Mouse (Mus musculus): ENCODE measurements around the gene Asphd2. TPM values are rescaled to one million over a fixed set of nuclear protein-coding genes. Genes with fewer than 3 reads are reported as not detected.

Gene Asphd2
- polyA plus RNA-seq, 1 experiment from 2014 or later: 3.0 TPM

DNA sequence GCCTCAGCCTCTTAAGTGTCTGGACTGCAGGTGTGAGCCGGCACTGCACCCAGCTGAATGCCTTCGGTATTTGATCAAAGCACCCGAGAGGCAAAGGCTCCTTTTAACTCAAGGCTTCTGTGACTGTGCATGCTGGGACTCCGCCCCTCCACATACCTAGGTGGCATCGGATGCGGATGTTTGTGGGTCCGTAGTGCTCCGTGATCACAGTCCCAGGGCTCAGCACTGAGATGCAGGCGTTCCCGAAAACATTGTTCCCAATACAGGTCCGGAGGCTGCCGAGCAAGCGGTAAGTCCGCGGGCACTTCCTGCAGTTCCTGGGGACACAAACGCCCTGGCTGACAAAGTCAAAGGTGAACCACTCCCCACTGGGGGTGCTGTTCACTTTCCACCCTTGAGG, 3.7 kb downstream of the Asphd2 start:
- no peak for ATAC-seq (ENCODE audit: insufficient number of reproducible peaks, low FRiP score)
- WGBS: 32% methylated on average over 16 of the region's 16 CpGs
- peaks cover 82% of the 10 kb centered on the region for H3K27me3 ChIP-seq (replicated peaks)

DNA sequence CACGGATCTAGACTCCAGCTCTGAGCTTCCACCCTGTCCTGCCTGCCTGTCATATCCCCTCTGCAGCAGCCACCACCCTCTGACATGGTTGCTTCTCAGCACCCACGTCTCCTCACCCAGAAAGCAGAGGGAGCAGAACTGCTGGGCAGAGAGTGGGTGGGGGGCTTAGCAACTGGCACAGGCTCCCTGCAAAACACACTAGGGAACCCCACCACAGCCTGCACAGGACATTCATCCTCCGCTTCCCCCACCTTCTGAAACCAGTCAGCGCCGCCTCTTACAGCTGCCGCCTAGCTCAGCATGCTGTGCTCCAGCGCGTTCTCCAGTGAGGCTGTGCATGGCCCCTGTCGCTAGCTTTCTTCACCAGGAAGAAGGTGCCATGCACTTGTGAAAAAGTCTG, 5.3 kb downstream of the Asphd2 start:
- Histone ChIP-seq H3K27ac (ENCODE audit: poor library complexity, severe bottlenecking) (no peak overlapping the region), H3K4me1 (replicated peaks) (0 out of 2 replicates have a peak, but pooled peaks cover 4% of the 10 kb centered on the region), H3K4me3 (no peak overlapping the region), H3K9ac (no peak overlapping the region), H3K9me3 (replicated peaks) (no peaks in the 10 kb centered on the region), H3K4me2 (no peak overlapping the region), H3K36me3 (no peaks in the 10 kb centered on the region), H3K27me3 (replicated peaks) (peaks cover 66% of the 10 kb centered on the region)
- ATAC-seq (ENCODE audit: insufficient number of reproducible peaks, low FRiP score): no peak
- 72% methylated on average over 9 of the region's 9 CpGs for WGBS

More for the DNA sequence above, 3.7 kb downstream of the Asphd2 start:
- no peak overlapping the region for H3K4me3 ChIP-seq
- no peaks in the 10 kb centered on the region for H3K36me3 ChIP-seq
- H3K9me3 ChIP-seq (replicated peaks): no peaks in the 10 kb centered on the region
- 0 out of 2 replicates have a peak, but pooled peaks cover 6% of the 10 kb centered on the region for H3K4me1 ChIP-seq (replicated peaks)
- no peak overlapping the region for H3K4me2 ChIP-seq
- no peak overlapping the region for H3K9ac ChIP-seq
- H3K27ac ChIP-seq (ENCODE audit: poor library complexity, severe bottlenecking): no peak overlapping the region

DNA sequence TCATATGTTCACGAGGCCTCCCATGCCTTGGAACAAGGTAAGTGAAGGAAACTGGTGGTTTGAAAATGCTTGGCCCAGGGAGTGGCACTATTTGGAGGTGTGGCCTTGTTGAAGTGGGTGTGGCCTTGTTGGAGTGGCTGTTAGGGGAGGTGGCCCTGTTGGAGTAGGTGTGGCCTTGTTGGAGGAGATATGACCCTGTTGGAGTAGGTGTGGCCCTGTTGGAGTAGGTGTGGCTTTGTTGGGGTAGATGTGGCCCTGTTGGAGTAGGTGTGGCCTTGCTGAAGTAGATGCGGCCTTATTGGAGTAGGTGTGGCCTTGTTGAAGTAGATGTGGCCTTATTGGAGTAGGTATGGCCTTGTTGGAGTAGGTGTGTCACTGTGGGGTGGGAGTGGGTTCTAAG, 8.7 kb downstream of the Asphd2 start:
- Histone ChIP-seq H3K27me3 (replicated peaks) (peaks cover 47% of the 10 kb centered on the region), H3K27ac (ENCODE audit: poor library complexity, severe bottlenecking) (no peak overlapping the region), H3K4me2 (no peak overlapping the region), H3K9me3 (replicated peaks) (no peaks in the 10 kb centered on the region), H3K9ac (no peak overlapping the region), H3K4me1 (replicated peaks) (peaks cover 5% of the 10 kb centered on the region; the same call in 1 of the 2 replicates), H3K4me3 (no peak overlapping the region), H3K36me3 (no peaks in the 10 kb centered on the region)
- peak; percentile 56; the same call in 1 of the 2 replicates for ATAC-seq (ENCODE audit: insufficient number of reproducible peaks, low FRiP score)
- 56% methylated on average over 2 of the region's 2 CpGs for WGBS

- Histone ChIP-seq H3K4me3 (no peak overlapping the region), H3K36me3 (no peaks in the 10 kb centered on the region), H3K9ac (no peak overlapping the region), H3K4me2 (no peak overlapping the region), H3K9me3 (replicated peaks) (no peaks in the 10 kb centered on the region), H3K27me3 (replicated peaks) (peaks cover 39% of the 10 kb centered on the region), H3K27ac (ENCODE audit: poor library complexity, severe bottlenecking) (no peak overlapping the region), H3K4me1 (replicated peaks) (peaks cover 5% of the 10 kb centered on the region; the same call in 1 of the 2 replicates)
- ATAC-seq (ENCODE audit: insufficient number of reproducible peaks, low FRiP score): no peak
- WGBS: 87% methylated on average over 13 of the region's 13 CpGs
Measured at GRCm38 (mm10) chr5:112384805-112385472, 9.7 kb downstream of the Asphd2 start.

- Histone ChIP-seq H3K9me3 (replicated peaks) (no peaks in the 10 kb centered on the region), H3K27me3 (replicated peaks) (peaks cover 22% of the 10 kb centered on the region; the same call in 1 of the 2 replicates), H3K27ac (ENCODE audit: poor library complexity, severe bottlenecking) (no peak overlapping the region), H3K9ac (no peak overlapping the region), H3K4me3 (no peak overlapping the region), H3K4me1 (replicated peaks) (peaks cover 5% of the 10 kb centered on the region; the same call in 1 of the 2 replicates), H3K36me3 (peaks cover 13% of the 10 kb centered on the region), H3K4me2 (no peak overlapping the region)
- ATAC-seq (ENCODE audit: insufficient number of reproducible peaks, low FRiP score): no peak
- WGBS: 64% methylated on average over 17 of the region's 17 CpGs
Measured at GRCm38 (mm10) chr5:112382641-112383330, 11.9 kb downstream of the Asphd2 start.

DNA sequence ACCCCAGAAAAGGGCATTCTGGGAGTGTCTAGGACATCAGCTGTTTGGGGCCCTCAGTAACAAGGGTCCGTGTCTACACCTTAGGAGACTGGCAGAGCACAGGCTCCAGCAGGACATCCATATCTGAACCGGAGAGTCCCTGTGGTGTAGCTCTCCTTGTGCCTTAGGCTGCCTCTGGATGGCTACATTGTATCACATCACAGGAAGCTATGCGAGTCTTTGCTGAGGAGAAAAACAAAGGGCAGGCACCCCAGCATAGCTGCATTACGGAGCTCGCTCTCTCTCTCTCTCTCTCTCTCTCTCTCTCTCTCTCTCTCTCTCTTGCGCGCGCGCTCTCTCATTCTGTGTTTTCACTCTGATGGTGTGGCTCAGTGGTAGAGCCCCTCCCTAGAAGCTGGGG, 12.6 kb downstream of the Asphd2 start:
- WGBS: 79% methylated on average over 9 of the region's 9 CpGs
- Histone ChIP-seq H3K9ac (no peak overlapping the region), H3K27ac (ENCODE audit: poor library complexity, severe bottlenecking) (no peak overlapping the region), H3K4me1 (replicated peaks) (peaks cover 5% of the 10 kb centered on the region; the same call in 1 of the 2 replicates), H3K4me3 (no peak overlapping the region), H3K4me2 (no peak overlapping the region), H3K9me3 (replicated peaks) (no peaks in the 10 kb centered on the region), H3K36me3 (peaks cover 13% of the 10 kb centered on the region), H3K27me3 (replicated peaks) (peaks cover 16% of the 10 kb centered on the region; the same call in 1 of the 2 replicates)
- ATAC-seq (ENCODE audit: insufficient number of reproducible peaks, low FRiP score): no peak

DNA sequence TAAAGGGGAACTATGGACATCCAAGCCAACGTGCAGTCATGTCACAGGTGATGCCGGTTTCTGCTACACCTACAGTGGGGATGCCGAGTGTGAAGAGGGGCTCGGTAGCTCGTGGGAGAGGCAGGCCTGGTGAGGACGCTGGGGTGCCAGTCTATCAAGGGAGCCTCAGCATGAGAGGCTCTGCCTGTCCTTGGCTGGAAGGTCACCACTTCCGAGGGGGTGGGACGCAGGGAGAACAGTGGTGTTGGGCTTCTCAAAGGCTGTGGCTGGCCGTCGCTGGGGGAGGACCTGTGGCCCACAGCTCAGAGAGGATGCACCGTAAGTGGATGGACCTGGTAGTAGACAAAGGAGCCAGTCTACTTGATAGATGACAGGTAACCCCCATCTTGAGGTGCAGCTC, 13.5 kb downstream of the Asphd2 start:
- Histone ChIP-seq H3K4me2 (no peak overlapping the region), H3K27ac (ENCODE audit: poor library complexity, severe bottlenecking) (no peak overlapping the region), H3K4me3 (no peak overlapping the region), H3K27me3 (replicated peaks) (peaks cover 14% of the 10 kb centered on the region; the same call in 1 of the 2 replicates), H3K36me3 (peaks cover 15% of the 10 kb centered on the region), H3K4me1 (replicated peaks) (peaks cover 5% of the 10 kb centered on the region; the same call in 1 of the 2 replicates), H3K9ac (no peak overlapping the region), H3K9me3 (replicated peaks) (no peaks in the 10 kb centered on the region)
- WGBS: 62% methylated on average over 11 of the region's 11 CpGs
- no peak for ATAC-seq (ENCODE audit: insufficient number of reproducible peaks, low FRiP score)

DNA sequence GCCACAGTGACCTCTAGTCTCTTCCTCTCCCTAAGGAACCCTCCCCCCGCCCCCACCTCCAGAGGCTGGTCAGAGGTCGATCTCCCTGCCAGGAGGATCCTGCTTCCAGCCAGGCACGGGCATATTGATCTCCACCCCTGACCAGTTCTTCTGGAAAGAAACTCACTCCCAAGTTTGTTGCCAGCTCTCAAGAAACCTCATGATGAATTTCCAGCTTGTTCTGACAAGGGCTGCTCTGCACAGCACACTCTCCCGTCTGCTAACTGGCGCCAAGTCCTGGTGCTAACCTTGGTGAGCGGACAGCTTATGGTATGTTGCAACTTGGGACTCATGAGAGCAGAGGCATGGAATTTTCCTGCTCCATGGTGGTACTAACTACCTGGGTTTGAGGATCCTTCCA, 15.9 kb downstream of the Asphd2 start:
- Histone ChIP-seq H3K9ac (no peak overlapping the region), H3K4me2 (no peak overlapping the region), H3K27me3 (replicated peaks) (0 out of 2 replicates have a peak, but pooled peaks cover 8% of the 10 kb centered on the region), H3K9me3 (replicated peaks) (no peaks in the 10 kb centered on the region), H3K27ac (ENCODE audit: poor library complexity, severe bottlenecking) (no peak overlapping the region), H3K36me3 (peaks cover 38% of the 10 kb centered on the region), H3K4me1 (replicated peaks) (peaks cover 5% of the 10 kb centered on the region; the same call in 1 of the 2 replicates), H3K4me3 (no peak overlapping the region)
- 80% methylated on average over 6 of the region's 6 CpGs for WGBS
- ATAC-seq (ENCODE audit: insufficient number of reproducible peaks, low FRiP score): no peak

DNA sequence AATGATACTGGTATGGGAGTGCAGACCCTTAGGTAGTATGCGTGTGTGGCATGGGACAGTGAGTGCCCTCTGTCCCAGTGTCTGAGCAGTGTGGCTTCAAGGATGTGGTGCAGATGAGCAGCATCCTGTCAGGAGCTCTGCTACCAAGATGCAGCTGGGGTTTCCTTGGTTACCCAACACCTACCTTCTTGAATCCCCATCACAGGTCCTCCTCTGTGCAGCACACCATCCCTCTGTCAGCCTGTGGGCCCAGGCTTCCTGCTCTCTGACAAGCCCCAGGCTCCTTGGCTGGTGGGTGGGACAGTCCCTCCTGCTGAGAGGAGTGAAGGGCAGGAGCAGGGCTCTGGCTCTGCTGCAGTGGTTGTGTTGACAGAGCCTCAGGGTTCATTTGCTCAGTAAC, 17.3 kb downstream of the Asphd2 start:
- no peak for ATAC-seq (ENCODE audit: insufficient number of reproducible peaks, low FRiP score)
- Histone ChIP-seq H3K4me1 (replicated peaks) (peaks cover 5% of the 10 kb centered on the region; the same call in 1 of the 2 replicates), H3K27ac (ENCODE audit: poor library complexity, severe bottlenecking) (no peak overlapping the region), H3K9me3 (replicated peaks) (no peaks in the 10 kb centered on the region), H3K36me3 (peaks cover 48% of the 10 kb centered on the region), H3K9ac (no peak overlapping the region), H3K4me2 (no peak overlapping the region), H3K27me3 (replicated peaks) (0 out of 2 replicates have a peak, but pooled peaks cover 7% of the 10 kb centered on the region), H3K4me3 (no peak overlapping the region)
- 83% methylated on average over 1 of the region's 1 CpGs for WGBS

DNA sequence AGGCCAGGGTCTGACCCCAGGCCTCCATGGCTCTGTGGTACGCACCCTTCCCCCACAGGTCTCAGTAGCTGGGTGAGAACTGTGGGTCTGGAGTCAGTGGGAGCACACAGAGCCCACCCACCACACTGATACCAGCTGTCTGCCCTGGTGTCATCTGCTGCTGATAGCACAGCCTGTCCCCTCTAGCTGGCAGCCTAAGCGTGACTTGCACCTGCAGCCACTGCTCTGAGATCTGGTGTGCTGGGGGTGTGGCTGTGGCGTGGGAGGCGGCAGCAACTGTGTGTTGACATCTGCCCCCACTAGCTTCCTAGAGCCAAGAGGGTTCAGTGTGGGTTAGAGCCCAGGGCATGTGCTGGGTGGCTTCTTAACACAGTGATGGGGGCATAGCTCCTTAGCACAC, 18.6 kb downstream of the Asphd2 start:
- no peak overlapping the region for H3K4me2 ChIP-seq
- no peaks in the 10 kb centered on the region for H3K27me3 ChIP-seq (replicated peaks)
- H3K4me1 ChIP-seq (replicated peaks): peaks cover under 1% of the 10 kb centered on the region; the same call in 1 of the 2 replicates
- no peak overlapping the region for H3K9ac ChIP-seq
- no peak overlapping the region for H3K4me3 ChIP-seq
- peak; percentile 12; the same call in 1 of the 2 replicates for ATAC-seq (ENCODE audit: insufficient number of reproducible peaks, low FRiP score)
- H3K36me3 ChIP-seq: peaks cover 59% of the 10 kb centered on the region
- H3K27ac ChIP-seq (ENCODE audit: poor library complexity, severe bottlenecking): no peak overlapping the region
- no peaks in the 10 kb centered on the region for H3K9me3 ChIP-seq (replicated peaks)
- 82% methylated on average over 4 of the region's 4 CpGs for WGBS

- peaks cover 4% of the 10 kb centered on the region; the same call in 1 of the 2 replicates for H3K27me3 ChIP-seq (replicated peaks)
- no peaks in the 10 kb centered on the region for H3K4me1 ChIP-seq (replicated peaks)
- H3K27ac ChIP-seq (ENCODE audit: poor library complexity, severe bottlenecking): no peak overlapping the region
- H3K36me3 ChIP-seq: peaks cover 82% of the 10 kb centered on the region
- ATAC-seq (ENCODE audit: insufficient number of reproducible peaks, low FRiP score): no peak
- H3K4me3 ChIP-seq: no peak overlapping the region
- no peak overlapping the region for H3K4me2 ChIP-seq
- H3K9me3 ChIP-seq (replicated peaks): no peaks in the 10 kb centered on the region
- WGBS: 74% methylated on average over 7 of the region's 7 CpGs
- no peak overlapping the region for H3K9ac ChIP-seq
Measured at GRCm38 (mm10) chr5:112371933-112372332, 22.7 kb downstream of the Asphd2 start.
